Mouse (Mus musculus) heart, postnatal 0 days (tissue): Measurements from ENCODE around the gene Gbx2.

Source experiments
- CTCF ChIP-seq: IDR thresholded peaks from 2 replicates; pipeline ENCODE4 v1.5.1; 2016; ENCODE audit warnings: antibody characterized with exemption, control low read depth, low read depth
- EP300 ChIP-seq: IDR thresholded peaks from 2 replicates; pipeline ENCODE4 v1.6.1; 2016; ENCODE audit warnings: antibody characterized with exemption, low read depth

DNA sequence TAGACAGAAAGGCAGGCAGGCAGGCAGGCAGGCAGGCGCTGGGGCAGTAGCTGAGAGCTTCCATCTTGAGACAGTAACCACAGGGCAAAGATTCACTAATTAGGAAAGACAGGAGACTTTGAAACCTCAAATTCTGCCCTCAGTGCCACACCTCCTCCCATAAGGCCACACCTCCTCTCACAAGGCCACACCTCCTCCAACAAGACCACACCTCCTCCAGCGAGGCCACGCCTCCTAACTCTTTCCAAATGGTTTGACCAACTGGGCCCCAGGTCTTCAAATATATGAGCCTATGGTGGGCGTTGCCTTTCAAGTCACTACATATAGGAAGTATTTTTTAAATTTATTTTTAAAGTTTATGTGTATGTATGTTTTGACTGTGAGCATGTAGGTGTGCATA, 29.6 kb downstream of the Gbx2 start:
- no peak for TF ChIP-seq CTCF
- no peak for TF ChIP-seq EP300
